Mouse (Mus musculus) heart, postnatal 0 days (tissue): ENCODE measurements at regions not wholly inside any gene's neighbourhood (a gene's known extent, or its start where the extent isn't known, plus 50 kb on each side); places are given as distances from the start of the nearest gene placed in this dataset.

Experiments
- CTCF ChIP-seq: IDR thresholded peaks from 2 replicates; pipeline ENCODE4 v1.5.1; 2016; ENCODE audit warnings: antibody characterized with exemption, control low read depth, low read depth
- EP300 ChIP-seq: IDR thresholded peaks from 2 replicates; pipeline ENCODE4 v1.6.1; 2016; ENCODE audit warnings: antibody characterized with exemption, low read depth

- TF ChIP-seq EP300: no peak
- TF ChIP-seq CTCF: no peak
Measured at GRCm38 (mm10) chr16:78240152-78240551, 61.1 kb upstream of the Cxadr start.
